Mouse (Mus musculus) liver, embryonic 14.5 days (tissue): ENCODE data around the gene Mfsd5. TPM values are rescaled to one million over a fixed set of nuclear protein-coding genes. Genes with fewer than 3 reads are reported as not detected.
A peak's percentile ranks its signal among the peaks of the same experiment; 100 is the strongest.

Experiments
- ATAC-seq: fragments of 200-750 bp; cut with Nextera tagmentation; 2 replicates; pipeline ENCODE4 v1.8.0; 2017; ENCODE audit warnings: moderate number of reproducible peaks, mild to moderate bottlenecking, moderate library complexity; ENCODE audit not compliant: insufficient read depth
- DNase-seq, 3 experiments: peaks; one replicate each; pipeline ENCODE4 v3.0.0-alpha.2; 2012 to 2013; ENCODE audit warnings: low read depth in 3 of 3, low spot score in 3 of 3
- H3K27ac ChIP-seq: fragments of 300-500 bp; sonication (generic); 2 replicates; pipeline ENCODE4 v1.5.1; 2014; ENCODE audit warnings: moderate library complexity, mild to moderate bottlenecking, control low read depth, inconsistent platforms
- H3K27me3 ChIP-seq: fragments of 300-500 bp; sonication (generic); 2 replicates; pipeline ENCODE4 v1.6.1; 2014; ENCODE audit warnings: mild to moderate bottlenecking, low read length, moderate library complexity; ENCODE audit not compliant: control insufficient read depth, insufficient read depth
- H3K36me3 ChIP-seq: fragments of 300-500 bp; sonication (generic); replicated peaks from 2 replicates; pipeline ENCODE4 v1.6.1; 2014; ENCODE audit warnings: low read depth; ENCODE audit not compliant: control insufficient read depth, insufficient read depth
- H3K4me1 ChIP-seq, 2 experiments: fragments of 200-500 bp in 1 of 2; fragments of 300-500 bp in 1 of 2; sonication (generic) in 1 of 2; replicated peaks; 2 replicates each; pipeline ENCODE4 v1.6.1; 2012 to 2014; ENCODE audit warnings: antibody characterized with exemption in 1 of 2, inconsistent platforms in 1 of 2, low read length in 1 of 2; ENCODE audit not compliant: control insufficient read depth in 2 of 2, insufficient read depth in 2 of 2
- H3K4me2 ChIP-seq: fragments of 300-500 bp; sonication (generic); 2 replicates; pipeline ENCODE4 v1.6.1; 2014; ENCODE audit warnings: low read depth, mild to moderate bottlenecking, control low read depth, moderate library complexity
- H3K4me3 ChIP-seq, 2 experiments: fragments of 200-500 bp in 1 of 2; fragments of 300-500 bp in 1 of 2; sonication (generic) in 1 of 2; 2 replicates each; pipeline ENCODE4 v1.5.1; 2012 to 2014; ENCODE audit warnings: low read depth in 2 of 2, low read length in 2 of 2, mild to moderate bottlenecking in 2 of 2, control low read depth in 1 of 2, inconsistent platforms in 1 of 2, moderate library complexity in 1 of 2; ENCODE audit not compliant: insufficient read depth in 1 of 2
- H3K9ac ChIP-seq: fragments of 300-500 bp; sonication (generic); replicated peaks from 2 replicates; pipeline ENCODE4 v1.6.1; 2014; ENCODE audit warnings: mild to moderate bottlenecking, control low read depth, moderate library complexity
- H3K9me3 ChIP-seq: fragments of 300-500 bp; sonication (generic); 2 replicates; pipeline ENCODE4 v1.6.1; 2016; ENCODE audit warnings: low read length, mixed read lengths; ENCODE audit not compliant: control insufficient read depth
- CTCF ChIP-seq: IDR thresholded peaks from 2 replicates; pipeline ENCODE4 v1.5.1; 2016; ENCODE audit warnings: antibody characterized with exemption, low read depth, control low read depth
- EP300 ChIP-seq: IDR thresholded peaks from 2 replicates; pipeline ENCODE4 v1.6.1; 2016; ENCODE audit warnings: antibody characterized with exemption, low read depth
- WGBS: fragments of 180-500 bp; shearing (Covaris S2); extraction: QIAGEN DNeasy Blood & Tissue Kit; methylation state at CpG from one replicate; pipeline ENCODE4 v1.1.7; 2014; ENCODE audit not compliant: insufficient replicate concordance; 5-methylcytosine and 5-hydroxymethylcytosine counted together
- polyA plus RNA-seq, 2 experiments: library from polyadenylated mRNA; depleted of rRNA in 1 of 2; stranded (reverse) in 1 of 2; unstranded in 1 of 2; fragments of >200 nt; fragmentation: Nextera tagmentation in 1 of 2; extraction: Ambion mirVana in 1 of 2; gene quantifications; 2 replicates each; pipeline versions ENCODE4 v1.2.1 to v1.2.3; 2012 to 2014

Gene Mfsd5
- polyA plus RNA-seq, 2 experiments = 13.4 to 21.2 TPM

DNA sequence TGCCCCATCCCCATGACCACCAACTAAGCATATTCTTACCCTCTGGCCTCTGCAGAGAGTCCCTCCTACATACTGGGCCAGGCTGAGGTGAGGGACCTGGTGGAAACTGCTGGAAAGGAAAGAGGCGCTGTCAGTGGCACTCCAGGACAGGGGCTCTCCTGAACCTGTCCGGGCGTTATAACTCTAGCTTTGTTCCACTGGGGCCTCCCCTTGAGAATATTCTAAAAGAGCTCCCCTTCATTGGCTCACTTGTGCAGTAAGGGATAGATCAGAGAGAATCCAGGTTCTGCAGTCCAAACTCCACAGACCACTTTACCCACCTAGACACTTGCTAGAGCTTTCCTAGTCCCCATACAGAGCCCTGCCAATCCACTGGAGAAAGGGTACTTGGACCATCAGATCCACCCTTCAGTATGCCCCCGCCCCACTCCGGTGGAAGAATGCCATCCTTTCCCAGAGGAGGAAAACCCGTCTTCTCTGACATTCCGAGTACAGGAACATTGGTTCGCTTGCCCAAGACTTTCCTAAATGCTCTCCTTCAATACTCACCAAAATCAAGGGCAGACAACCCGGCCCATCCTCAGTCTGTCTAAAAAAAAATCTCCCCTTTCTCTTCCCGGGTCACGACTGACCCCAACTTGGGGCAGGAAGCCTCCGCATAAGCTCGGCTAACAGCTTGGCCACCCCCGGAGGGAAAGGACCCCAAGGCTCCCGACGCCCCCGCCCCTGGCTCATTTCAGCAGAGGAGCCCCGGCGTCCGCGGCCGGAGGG, 22.6 kb upstream of the Mfsd5 start:
- Histone ChIP-seq H3K36me3 (no peaks in the 10 kb centered on the region), H3K9me3 (no peaks in the 10 kb centered on the region), H3K4me2 (peak overlapping the region; percentile 49), H3K9ac (no peak overlapping the region), H3K27ac (no peak overlapping the region), H3K4me1 (no peaks in the 10 kb centered on the region), H3K4me3 (peak overlapping the region in 1 of 2 experiments; percentile 38; a peak in 2 of 4 replicates), H3K27me3 (peaks cover 54% of the 10 kb centered on the region)
- TF ChIP-seq CTCF = no peak
- no peak for TF ChIP-seq EP300
- DNase-seq (no peak), ATAC-seq (no peak)
- WGBS = 12% methylated on average over 22 of the region's 22 CpGs

DNA sequence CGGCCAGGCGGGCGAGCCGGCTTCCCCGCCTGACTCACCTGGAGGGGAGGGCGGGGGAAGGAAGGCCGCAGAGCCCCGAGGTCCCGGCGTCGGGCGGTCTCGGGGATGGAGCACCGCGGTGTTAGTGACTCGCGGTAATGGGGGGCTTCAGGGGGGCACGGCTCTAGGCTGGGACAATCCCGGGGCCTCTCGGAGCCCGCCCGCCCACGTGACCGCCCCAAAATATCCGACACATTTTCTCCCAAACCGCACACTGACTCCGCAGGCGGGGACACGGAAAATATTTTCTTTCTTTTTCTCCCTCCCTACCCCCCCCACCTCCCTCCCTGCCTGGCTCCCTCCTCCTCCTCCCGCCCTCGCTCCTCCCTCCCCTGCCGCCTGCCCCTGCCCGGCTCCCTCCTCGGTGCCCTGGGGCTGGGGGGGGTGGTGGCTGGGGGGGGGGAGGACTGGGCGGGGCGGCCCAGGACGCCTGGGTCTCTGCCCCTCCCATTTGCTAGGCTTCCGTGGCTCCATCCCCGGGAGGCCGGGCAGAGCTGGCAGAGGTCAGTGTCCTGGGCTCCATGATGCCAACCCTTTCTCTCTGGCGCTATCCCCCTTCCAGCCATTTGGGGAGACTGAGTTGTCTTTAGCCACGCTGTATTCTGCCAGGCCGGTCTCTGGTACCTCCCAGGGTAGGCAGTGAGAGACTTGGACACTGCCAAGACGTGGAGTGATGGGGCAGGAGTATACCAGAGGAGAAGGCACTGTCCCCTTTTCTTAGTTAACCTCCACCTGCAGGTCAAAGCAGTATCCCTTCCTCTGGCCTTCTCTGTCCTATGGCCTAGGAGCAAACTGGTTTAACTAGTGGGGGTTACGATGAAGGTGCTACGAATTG, 21.8 kb upstream of the Mfsd5 start, which contains the start of gene Rarg:
TSS of gene Rarg (minus strand) at position 316 of the 874 bp plus-strand sequence.
- H3K4me1 ChIP-seq = no peaks in the 10 kb centered on the region
- peak within 1 kb of the TSS; percentile 49 for H3K4me2 ChIP-seq
- DNase-seq (no peak), ATAC-seq (peak; percentile 21; the same call in 1 of the 2 replicates)
- H3K27ac ChIP-seq = no peak within 1 kb of the TSS
- H3K9me3 ChIP-seq = no peaks in the 10 kb centered on the region
- H3K27me3 ChIP-seq = peaks cover 54% of the 10 kb centered on the region
- H3K4me3 ChIP-seq = peak within 1 kb of the TSS; percentile 9 to 38; a peak in 3 of 4 replicates
- TF ChIP-seq EP300 (no peak), CTCF (no peak)
- no peak within 1 kb of the TSS for H3K9ac ChIP-seq
- no peaks in the 10 kb centered on the region for H3K36me3 ChIP-seq
- 3% methylated on average over 42 of the region's 46 CpGs for WGBS

DNA sequence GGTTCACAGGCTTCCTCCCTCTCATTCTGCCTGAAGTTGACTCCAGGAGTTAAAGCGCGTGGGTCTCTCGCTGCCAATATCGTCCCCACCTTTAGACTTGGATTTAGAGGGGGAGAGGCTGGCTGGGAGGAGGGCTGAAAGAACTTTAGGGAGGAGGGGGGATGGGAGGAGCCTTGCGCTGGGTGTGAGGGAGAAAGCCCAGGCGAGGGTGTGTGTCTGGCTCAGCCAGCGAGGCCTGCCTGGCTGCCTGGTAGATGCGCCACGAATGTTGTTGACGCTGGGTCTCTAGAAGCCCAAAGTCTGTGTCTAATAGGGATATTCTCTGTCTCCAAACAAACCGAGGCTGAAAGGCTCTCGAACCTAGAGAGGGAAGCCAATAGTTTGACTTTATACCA, 21.2 kb upstream of the Mfsd5 start:
- ATAC-seq = no peak
- H3K36me3 ChIP-seq = no peaks in the 10 kb centered on the region
- H3K27me3 ChIP-seq = peaks cover 54% of the 10 kb centered on the region
- no peak overlapping the region for H3K9ac ChIP-seq
- H3K27ac ChIP-seq = no peak overlapping the region
- no peak overlapping the region; the same call in 1 of the 2 replicates for H3K4me2 ChIP-seq
- no peak for DNase-seq
- H3K9me3 ChIP-seq = no peaks in the 10 kb centered on the region
- 14% methylated on average over 12 of the region's 12 CpGs for WGBS
- H3K4me1 ChIP-seq = no peaks in the 10 kb centered on the region
- H3K4me3 ChIP-seq = no peak overlapping the region
- TF ChIP-seq EP300 (no peak), CTCF (no peak)

DNA sequence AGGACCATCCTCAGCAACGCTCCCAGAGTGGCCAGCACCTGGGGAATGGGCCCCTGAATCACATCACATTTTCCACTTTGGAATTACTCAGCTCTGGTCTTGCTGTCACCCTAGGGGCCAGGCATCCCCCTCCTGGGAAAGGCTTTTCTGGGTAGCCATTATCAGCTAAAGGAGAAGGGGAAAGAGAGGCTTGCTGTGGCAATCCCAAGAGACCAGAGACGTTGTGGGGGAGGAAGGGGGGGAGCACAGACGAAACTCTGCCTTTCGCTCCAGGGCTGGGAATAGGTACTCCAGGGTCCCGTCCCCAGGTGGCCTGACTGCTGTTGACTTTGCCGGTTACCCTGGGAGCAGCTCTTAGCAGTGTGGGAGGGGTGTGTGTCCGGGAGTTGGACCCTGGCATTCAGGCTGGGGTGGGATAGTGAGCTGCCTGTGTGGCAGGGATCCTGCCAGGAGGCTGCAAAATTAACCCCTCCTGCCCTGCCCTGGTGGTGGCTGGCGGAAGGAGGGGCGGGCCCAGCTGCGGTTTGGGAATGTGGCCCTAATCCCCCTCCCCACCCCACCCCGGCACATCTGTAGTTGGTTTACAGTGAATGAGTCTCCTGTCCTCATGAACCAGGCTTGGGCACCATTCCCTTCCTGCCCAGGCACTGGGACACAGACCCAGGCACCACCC, 20.5 kb upstream of the Mfsd5 start:
- peaks cover 51% of the 10 kb centered on the region for H3K27me3 ChIP-seq
- H3K9me3 ChIP-seq = no peaks in the 10 kb centered on the region
- DNase-seq = no peak
- no peak overlapping the region for H3K4me3 ChIP-seq
- no peaks in the 10 kb centered on the region for H3K36me3 ChIP-seq
- no peak for ATAC-seq
- no peak overlapping the region for H3K9ac ChIP-seq
- 37% methylated on average over 11 of the region's 11 CpGs for WGBS
- TF ChIP-seq CTCF (no peak), EP300 (no peak)
- H3K4me2 ChIP-seq = no peak overlapping the region
- no peak overlapping the region for H3K27ac ChIP-seq
- no peaks in the 10 kb centered on the region for H3K4me1 ChIP-seq
